Mouse (Mus musculus) thymus, postnatal 36 days (tissue): Measurements from ENCODE around the gene Dnttip2.
"Not testable (repeated sequence)": the region's sequence is repeated elsewhere in the genome, so short reads cannot be mapped to it uniquely, and the experiment has no call there.

Experiments
- DNase-seq, 2 experiments: peaks; one replicate each; pipeline ENCODE4 v3.0.0; 2022; ENCODE audit warnings: mixed read lengths in 2 of 2

Gene Dnttip2

DNA sequence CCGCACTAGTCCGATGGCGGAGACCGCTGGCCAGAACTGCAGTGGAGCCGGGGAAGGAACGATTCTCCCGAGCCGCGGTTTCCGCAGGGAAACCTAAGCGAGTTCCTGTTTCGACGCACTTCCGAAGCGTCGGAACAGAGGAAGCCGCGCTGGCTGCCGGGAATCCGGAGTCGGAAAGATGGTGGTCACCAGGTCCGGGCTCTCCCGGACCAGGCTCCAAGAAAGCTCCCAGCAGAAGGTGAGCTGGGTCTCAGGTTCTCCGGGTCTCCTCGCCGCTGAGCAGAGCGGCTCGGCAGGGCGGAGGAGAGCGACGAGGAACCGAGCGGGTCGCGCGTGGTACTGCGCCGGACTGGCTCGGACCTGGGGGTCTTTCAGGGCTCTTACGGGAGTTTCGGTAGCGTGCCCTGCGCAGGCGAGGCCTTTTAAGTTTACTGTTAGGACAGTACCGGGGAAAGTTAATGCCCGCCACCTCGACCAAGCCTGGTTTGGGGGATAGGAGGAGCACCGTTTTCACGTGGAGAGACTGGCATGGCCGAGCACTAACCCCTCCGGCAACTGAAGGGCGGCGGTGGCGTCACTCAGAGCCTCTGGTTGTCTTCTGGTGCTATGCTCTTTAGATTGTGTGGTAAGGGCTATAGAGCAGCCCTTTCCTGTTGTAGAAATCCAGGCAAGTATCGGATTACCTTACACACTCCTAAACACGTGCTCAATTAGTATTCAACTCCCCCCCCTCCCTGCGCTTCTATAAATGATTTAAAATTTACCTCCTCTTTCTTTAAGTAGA lies at the start of gene Dnttip2:
Dnttip2 (plus strand) TSS at position 148 of the 784 bp plus-strand sequence.
- DNase-seq: peak; percentile 80 to 83

DNA sequence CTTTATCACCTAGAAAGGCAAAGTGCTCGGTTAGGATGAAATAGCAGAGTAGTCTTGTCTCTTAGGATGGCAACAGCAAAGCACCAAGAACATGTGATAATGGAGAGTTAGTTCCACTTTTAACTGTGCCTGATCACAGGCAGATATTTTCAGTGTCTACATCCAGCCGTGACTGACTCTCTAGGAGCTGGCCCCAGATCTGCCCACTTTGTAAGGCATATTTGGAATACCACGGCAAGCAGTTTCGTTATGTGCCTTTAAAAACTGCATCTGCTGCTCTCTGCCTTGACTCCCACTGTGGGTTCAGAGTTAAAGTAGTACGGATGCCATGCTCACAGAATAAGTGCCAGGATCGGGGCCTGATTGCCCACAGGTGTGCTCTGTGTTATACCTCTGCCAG lies 47.2 kb upstream of the Dnttip2 start:
- not testable (repeated sequence) for DNase-seq

- no peak for DNase-seq
These were observed 38.4 kb upstream of the Dnttip2 start for GRCm38 (mm10) chr3:122235772-122236171.

- no peak for DNase-seq
These were observed 31.3 kb upstream of the Dnttip2 start for GRCm38 (mm10) chr3:122242876-122243275.

GRCm38 (mm10) chr3:122243416-122244167 lies 30.6 kb upstream of the Dnttip2 start:
- DNase-seq: no peak

DNA sequence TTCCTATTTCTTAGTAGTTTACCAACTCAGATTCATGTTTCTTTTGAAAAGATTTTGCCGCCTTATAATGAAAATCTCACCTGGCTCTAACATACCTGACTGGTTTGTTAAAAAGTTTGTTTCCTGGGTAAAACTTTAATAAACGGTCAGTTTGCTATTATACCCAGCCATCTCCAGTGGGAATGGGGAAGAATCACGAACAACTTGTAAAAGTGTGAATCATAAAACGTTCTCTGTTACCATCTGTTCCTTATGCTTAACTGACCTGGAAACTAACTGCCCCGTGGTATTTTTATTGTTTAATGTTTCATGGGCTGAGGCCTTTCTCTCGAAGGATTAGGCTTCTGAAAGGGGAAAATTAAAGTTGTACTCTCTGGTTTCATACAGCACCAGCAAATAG lies 29.4 kb upstream of the Dnttip2 start:
- DNase-seq: no peak

DNA sequence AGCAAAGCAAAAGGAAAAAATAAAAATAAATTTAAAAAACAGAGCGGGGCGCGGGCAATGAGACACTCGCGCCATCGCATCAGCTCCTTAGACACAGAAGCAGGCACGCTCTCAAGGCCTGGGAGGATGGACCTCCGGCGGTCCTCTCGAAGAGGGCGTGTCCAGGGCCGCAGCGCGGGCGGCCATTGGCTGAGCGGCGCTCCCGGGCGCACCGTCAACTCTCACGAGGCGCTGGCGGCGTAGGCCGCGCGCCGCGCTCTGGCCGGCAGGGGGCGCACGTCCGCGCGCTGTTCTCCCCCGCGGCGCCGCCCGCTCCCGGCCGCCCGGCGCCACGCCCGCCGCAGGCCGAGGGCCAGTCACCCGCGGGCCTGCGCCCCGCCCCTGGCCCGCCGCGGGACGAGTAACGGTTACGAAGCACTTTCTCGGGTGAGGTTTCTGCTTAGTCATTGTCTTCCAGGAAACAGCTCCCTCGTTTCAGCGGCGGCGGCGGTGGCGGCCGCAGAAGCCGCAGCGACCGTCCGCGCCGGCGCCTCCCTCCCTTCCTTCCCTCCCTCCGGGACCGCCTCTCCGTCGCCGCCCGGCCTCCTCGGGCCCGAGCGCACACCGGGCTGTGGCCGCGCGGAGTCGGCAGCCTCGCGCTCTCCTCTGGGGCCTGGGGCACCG lies 28.8 kb upstream of the Dnttip2 start, which contains the start of gene Gclm:
Gclm (plus strand) TSS at position 343 of the 663 bp plus-strand sequence.
- peak; percentile 88 to 94 for DNase-seq

GRCm38 (mm10) chr3:122245878-122246332 lies 28.3 kb upstream of the Dnttip2 start:
- peak; percentile 56 to 65 for DNase-seq

DNA sequence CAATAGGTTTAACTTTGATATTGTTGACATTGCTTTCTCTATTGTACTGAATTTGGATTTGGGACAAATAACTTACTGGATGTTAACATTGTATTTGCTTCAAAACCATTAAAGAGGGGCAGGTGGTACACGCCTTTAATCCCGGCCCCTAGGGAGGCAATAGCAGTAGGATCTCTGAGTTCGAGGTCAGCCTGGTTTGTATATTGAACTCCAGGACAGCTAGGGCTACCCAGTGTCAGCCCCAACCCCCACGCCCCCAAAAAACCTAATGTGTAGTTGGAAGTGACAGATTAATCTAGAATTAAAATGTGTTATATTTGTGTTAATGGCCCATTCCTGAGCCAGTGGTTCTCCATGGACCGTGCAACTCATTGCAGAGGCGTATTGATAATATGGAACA lies 27.8 kb upstream of the Dnttip2 start:
- no peak for DNase-seq

DNA sequence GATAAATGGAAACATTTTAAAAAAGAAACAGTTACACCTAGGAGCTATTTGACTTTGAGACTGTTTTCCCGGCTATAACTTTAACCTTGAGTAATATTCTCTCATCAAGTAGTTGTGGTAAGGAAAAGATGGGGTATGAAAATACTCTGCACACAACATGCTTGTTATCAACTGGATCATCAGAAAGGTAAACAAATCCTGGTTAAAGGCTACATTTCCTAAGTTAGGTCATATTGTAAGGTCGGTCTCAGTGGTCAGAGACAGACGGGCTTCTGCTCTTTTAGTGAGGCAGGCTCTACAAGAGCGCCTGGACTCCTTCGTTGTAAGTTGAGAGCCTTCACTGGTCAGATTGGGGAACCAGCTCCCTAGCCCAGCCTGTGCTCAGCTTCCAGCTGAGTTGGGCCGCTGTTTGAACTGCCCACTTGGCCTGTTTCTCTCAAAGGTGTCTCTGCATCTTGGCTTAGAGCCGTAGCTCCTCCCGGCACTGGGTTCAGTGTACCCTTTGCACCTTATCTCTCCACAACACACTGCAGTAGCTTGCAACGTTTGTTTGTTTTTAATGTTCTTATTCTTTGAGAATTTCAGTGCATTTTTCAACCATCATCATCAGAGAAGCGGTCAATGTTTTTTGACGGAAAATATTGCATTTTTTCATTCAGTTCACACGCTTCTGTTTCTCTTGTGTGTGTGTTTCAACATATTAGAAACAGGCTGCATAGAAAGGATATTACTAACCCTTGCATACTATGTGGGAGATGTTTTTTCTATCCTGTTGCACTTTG lies 27.0 kb upstream of the Dnttip2 start:
- no peak for DNase-seq

DNA sequence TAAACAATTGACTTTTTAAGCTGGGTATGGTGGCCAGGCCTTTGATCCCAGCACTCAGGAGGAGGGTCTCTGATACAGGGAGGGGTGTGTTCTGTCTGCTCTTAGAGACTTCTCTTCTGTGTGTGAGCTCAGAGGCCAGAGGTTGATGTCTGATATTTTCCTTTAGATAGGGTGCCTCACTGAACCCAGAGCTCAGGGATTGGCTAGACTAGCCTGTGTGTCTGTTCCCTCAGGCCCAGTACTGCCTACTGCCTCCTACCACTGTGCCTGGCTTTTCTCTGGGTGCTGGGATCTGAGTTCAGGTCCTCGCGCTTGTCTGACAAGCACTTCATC lies 26.5 kb upstream of the Dnttip2 start:
- no peak for DNase-seq

DNA sequence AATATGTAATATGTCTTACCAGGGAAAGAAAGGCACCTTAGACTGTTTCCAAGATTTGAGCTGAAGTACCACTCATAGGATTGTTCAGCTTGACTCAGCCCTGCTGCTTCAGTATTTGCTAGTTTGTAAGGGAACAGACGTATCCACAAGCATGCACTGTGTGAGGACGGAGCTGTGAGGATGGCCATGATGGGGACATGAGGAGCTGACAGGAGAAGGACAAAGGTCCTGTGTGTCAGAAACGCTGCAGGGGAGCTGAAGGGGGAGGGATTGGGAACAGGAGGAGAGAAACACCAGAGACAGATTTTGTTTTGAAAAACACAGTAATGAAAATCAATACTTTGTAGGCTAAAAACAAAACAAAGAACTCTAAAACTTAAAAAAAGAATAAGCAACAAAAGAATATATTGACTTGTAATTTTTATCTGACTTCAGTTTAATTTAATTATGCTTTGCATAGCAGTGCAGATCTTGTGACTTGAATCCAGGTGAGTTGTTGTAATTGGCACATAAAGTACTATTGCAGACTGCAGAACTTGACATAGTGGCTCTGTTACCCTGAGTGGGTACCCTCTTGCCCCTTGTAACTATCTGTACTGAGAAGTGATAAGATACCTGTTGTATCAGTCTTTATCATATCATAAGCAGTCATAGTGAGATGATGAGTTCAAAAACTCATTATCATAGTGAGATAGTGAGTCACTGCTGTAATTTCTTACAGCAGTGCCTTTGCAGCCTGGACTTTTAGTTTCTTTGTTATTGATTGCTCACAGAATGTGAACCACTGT lies 21.5 kb upstream of the Dnttip2 start:
- DNase-seq: no peak

DNA sequence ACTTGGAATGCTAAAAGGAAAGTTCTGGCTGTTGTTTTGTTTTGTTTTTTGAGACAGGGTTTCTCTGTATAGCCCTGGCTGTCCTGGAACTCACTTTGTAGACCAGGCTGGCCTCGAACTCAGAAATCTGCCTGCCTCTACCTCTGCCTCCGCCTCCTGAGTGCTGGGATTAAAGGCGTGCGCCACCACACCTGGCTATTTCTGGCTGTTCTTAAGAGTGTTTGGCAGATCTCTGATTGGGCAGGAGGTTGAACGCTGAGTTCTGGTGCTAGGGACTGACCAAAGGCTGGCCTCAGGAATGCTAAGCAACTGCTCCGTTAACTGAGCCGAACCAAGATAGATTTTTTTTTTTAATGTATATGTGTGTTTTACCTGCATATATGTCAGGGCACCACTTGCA lies 20.1 kb upstream of the Dnttip2 start:
- not testable (repeated sequence) for DNase-seq

- no peak for DNase-seq
These were observed 4.2 kb upstream of the Dnttip2 start for GRCm38 (mm10) chr3:122269986-122270385.

- not testable (repeated sequence) for DNase-seq
These were observed 1.6 kb upstream of the Dnttip2 start for GRCm38 (mm10) chr3:122272565-122272964.

GRCm38 (mm10) chr3:122273407-122274240 lies 564 bp upstream of the Dnttip2 start:
- no peak for DNase-seq

- no peak for DNase-seq
These were observed 923 bp downstream of the Dnttip2 start for GRCm38 (mm10) chr3:122275111-122275510.

DNA sequence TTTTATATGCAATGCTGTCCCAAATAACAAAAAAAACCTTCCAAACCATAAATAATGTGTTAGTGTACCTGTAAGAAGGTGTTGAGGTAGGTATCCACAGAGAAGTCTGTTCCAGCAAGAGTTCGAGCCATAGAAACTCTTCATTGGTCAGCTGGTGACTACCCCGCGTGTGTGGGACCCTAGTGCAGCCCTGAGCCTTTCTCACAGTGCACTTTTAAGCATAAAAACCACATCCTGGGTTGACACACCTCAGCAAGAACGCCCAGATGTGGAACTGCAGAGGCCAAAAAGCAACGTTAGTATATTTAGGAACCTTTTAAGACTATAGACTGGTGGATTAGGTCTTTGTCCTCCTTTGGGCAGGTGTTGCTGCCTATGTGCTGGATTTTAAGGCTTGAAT lies 13.0 kb downstream of the Dnttip2 start:
- DNase-seq: no peak

- DNase-seq: no peak
These were observed 14.5 kb downstream of the Dnttip2 start for GRCm38 (mm10) chr3:122288613-122289195.

DNA sequence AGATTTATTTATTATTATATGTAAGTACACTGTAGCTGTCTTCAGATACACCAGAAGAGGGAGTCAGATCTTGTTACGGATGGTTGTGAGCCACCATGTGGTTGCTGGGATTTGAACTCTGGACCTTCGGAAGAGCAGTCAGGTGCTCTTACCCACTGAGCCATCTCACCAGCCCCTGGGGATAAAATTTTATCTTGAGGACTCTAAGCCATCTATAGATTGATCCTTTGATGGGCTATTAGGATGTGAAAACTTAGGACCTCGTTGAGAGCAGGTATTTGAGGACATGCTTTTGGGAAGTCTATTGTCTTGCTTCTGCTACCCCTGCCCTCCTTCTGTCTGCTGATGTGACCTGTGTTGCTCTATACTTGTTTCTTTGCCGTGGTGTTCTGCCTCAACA lies 15.2 kb downstream of the Dnttip2 start:
- DNase-seq: not testable (repeated sequence)
